Mouse (Mus musculus) hindlimb bud, embryonic 11.5 days (tissue): ENCODE measurements around the gene Ms4a15.

Experiments
- DNase-seq: peaks from one replicate; pipeline ENCODE4 v3.0.0-alpha.2; 2012; ENCODE audit warnings: low read depth, low spot score; ENCODE audit errors: extremely low spot score

Ms4a15 gene

GRCm38 (mm10) chr19:10965721-10966120 is 27.3 kb downstream of the Ms4a15 start:
- DNase-seq, result no peak

GRCm38 (mm10) chr19:10959978-10960346 is 33.1 kb downstream of the Ms4a15 start:
- no peak for DNase-seq

GRCm38 (mm10) chr19:10959085-10959977 is 33.7 kb downstream of the Ms4a15 start:
- peak; percentile 69 for DNase-seq

- no peak for DNase-seq
Observed at GRCm38 (mm10) chr19:10952021-10952939, 40.8 kb downstream of the Ms4a15 start.

GRCm38 (mm10) chr19:10949558-10949957 is 43.5 kb downstream of the Ms4a15 start:
- DNase-seq, result no peak

GRCm38 (mm10) chr19:10949112-10949511 is 43.9 kb downstream of the Ms4a15 start, which contains the start of gene Ccdc86:
Gene Ccdc86, minus strand, starts transcription at chr19:10949266.
- DNase-seq, result peak; percentile 97

GRCm38 (mm10) chr19:10948416-10948815 is 44.6 kb downstream of the Ms4a15 start:
- no peak for DNase-seq

- DNase-seq, result no peak
Observed at GRCm38 (mm10) chr19:10947219-10947618, 45.8 kb downstream of the Ms4a15 start.

GRCm38 (mm10) chr19:10946506-10946905 is 46.5 kb downstream of the Ms4a15 start:
- DNase-seq, result no peak

- DNase-seq, result no peak
Observed at GRCm38 (mm10) chr19:10943955-10944354, 49.1 kb downstream of the Ms4a15 start.

GRCm38 (mm10) chr19:10940801-10941457 is 52.1 kb downstream of the Ms4a15 start:
- no peak for DNase-seq

GRCm38 (mm10) chr19:10940097-10940800 is 52.8 kb downstream of the Ms4a15 start:
- peak; percentile 57 for DNase-seq

GRCm38 (mm10) chr19:10938771-10939170 is 54.3 kb downstream of the Ms4a15 start:
- no peak for DNase-seq

- DNase-seq, result no peak
Observed at GRCm38 (mm10) chr19:10937110-10937563, 55.9 kb downstream of the Ms4a15 start, which contains the start of gene Ptgdr2. Gene Ptgdr2, plus strand, starts transcription at chr19:10937160.

- DNase-seq, result no peak
Observed at GRCm38 (mm10) chr19:10936077-10936476, 57.0 kb downstream of the Ms4a15 start.

- no peak for DNase-seq
Observed at GRCm38 (mm10) chr19:10935029-10935428, 58.0 kb downstream of the Ms4a15 start.

GRCm38 (mm10) chr19:10930641-10931040 is 62.4 kb downstream of the Ms4a15 start:
- DNase-seq, result no peak
